Mouse (Mus musculus) urinary bladder, postnatal 36 days (tissue): Measurements from ENCODE around the gene Epas1.

Experiments used
- DNase-seq, 2 experiments: peaks; one replicate each; pipeline ENCODE4 v3.0.0; 2022; ENCODE audit warnings: low spot score in 2 of 2, mixed read lengths in 1 of 2

Epas1 gene

DNA sequence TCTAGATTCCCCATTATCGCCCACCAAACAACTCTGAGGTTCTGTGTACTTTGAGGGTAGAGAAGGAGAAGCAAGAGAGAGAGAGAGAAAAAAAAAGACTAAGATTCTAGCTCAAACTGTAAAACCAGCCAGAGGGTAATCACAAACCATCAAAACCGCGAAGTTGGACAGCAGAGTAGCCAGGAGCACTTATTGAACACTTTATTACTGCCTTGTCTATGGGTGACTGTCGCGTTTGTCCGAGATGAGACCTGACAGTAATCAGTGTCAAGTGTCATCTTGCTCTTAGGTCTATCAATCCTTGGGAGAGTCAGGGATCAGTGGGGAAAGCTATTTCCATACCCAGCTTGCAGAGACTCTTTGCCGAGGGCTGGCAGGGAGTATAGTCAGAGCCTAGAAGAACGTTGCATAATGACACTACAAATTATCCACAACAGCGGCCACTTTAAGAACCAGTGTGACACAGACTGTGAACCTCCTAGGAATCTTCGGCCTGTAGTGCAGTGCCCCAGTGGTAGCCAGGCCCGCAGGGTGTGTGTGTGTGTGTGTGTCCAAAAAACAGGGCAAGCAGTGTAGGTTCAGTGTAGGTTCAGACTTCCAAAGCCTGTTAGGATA is 2.2 kb downstream of the Epas1 start:
- DNase-seq = no peak

DNA sequence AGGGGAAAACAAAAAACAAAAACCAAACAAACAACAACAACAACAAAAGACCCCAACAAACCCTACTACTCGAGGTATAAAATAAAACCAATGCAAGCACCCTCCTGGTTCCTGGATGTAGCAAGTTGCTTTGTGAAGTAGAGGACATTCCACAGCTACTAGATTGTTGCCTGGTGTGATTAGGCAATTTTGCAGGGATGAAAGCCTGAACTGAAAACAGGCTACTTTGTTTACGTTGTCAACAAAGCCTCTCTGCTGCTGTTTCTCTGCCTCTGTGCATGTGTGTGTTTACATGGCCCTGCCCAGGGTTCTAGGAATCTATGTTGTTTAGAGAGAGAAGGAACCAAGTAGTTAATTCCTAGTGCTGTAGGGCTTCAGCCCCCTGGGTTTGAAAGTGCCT is 4.1 kb downstream of the Epas1 start:
- DNase-seq = no peak

DNA sequence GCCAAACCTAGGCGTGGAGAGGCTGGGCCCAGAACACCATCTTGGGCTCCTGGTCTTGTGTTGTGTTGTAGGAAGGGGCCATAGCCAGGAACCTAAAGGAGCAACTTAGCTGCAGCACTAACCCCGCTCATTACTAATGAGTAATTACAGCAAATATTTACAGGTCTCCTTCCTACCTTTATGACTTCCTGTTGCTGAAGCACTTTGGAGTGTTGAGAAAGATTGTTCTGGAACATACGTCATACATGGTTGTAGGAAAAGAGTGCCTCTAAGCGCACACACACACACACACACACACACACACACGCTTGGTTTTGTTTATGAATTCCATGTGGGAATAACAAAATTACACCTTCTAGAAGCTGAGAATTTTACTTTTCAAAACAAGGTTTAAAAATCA is 8.4 kb downstream of the Epas1 start:
- DNase-seq = no peak

DNA sequence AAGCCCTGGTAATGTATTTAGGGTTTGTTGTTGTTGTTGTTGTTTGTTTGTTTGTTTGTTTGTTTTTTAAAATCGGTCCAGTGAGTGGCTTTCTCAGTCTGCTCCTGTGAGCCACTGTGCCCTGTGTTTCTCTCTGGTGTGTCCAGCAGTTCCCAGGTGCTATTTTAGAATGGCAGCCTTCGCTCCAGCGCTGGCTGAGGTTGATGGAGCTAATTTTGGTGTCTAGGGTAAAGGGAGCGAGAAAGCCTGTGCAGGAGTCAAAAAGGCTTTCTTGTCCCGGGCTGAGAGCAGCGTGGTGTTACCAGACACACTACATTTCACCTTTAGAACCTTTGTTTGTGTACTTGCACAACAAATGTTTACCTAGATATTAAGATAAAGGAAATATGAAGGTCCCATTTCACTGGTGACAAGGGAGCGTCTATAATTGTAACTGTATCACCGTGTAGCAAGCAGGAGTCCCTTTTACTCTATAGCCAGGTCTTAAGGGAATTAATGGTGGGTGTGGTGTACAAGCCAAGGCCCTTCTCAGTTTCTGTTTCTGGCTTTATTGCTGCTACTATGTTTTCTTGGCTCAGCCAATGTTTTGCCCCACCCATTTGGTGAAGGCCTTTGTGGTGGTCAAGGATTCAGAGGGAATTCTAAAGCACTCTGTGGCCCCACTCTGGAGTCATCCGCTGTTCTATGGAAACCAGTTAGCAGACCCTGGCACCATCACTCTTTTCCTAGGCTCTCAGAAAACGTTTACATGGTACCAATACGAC is 9.2 kb downstream of the Epas1 start:
- no peak for DNase-seq

DNA sequence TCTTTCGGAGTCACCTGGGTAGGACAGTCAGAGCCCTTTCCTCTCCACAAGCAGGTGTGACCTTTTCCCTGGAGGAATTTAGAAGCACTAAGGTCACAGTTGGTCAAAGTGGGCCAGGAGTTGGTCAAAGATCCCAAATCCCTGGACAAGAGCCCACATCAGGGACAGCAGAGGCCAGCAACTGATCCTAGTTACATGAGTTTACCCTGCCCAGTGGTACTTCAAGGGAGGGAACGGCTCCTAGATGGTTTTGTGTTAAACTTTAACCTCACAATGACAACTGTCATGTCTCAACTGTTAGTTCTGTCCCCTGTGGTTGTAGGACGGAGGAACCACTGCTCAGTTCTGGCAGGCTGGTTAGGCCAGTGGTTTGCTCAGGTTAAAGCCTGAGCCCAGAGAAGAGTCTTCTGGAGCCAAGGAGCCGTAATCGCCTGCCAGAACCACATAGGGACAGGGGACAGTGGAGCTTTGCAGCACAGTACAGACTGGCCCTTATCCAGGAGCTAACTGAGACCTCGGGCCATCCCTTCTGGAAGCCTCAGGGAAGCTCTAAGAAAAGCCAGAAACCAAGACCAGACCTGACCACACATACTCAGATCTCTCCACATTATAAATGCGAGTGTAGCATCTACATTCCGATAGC is 12.4 kb downstream of the Epas1 start:
- no peak for DNase-seq

DNA sequence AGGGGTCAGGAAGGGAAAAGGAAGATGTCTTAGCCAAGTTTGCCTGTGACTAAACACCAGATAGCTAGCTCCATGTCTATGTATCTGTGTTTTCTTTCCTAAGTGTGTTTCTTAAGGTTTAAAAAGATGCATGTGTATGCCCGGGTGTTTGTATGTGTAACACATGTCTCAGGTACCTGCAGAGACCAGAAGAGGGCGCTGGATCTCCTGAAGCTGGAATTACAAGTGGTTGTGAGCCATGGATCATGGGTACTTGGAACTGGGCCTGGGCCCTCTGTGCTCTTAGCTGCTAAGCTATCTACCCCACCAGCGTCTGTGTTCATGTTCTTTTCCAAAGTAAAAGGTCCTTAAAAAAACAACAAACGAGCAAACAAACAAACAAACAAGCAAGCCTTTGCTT is 12.9 kb downstream of the Epas1 start:
- no peak for DNase-seq

DNA sequence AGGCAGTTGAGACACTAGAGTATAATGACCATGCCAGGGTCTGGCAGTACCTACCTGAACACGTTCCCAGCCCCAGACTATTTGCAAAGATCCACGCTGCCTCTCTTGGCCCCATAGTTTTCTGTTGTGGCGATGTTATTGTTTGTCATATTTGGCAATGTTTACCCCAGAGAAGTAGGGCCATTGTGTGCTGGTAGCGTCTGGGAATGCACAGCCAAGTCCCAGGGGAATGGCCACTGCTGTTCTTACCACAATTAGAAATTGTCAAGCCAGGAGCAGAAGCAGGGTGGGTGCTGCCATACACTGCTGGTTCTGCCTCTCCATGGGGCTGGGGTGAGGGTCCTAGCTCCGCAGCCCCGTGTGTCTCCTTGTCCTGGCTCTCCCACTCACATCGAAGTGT is 15.1 kb downstream of the Epas1 start:
- DNase-seq = no peak

DNA sequence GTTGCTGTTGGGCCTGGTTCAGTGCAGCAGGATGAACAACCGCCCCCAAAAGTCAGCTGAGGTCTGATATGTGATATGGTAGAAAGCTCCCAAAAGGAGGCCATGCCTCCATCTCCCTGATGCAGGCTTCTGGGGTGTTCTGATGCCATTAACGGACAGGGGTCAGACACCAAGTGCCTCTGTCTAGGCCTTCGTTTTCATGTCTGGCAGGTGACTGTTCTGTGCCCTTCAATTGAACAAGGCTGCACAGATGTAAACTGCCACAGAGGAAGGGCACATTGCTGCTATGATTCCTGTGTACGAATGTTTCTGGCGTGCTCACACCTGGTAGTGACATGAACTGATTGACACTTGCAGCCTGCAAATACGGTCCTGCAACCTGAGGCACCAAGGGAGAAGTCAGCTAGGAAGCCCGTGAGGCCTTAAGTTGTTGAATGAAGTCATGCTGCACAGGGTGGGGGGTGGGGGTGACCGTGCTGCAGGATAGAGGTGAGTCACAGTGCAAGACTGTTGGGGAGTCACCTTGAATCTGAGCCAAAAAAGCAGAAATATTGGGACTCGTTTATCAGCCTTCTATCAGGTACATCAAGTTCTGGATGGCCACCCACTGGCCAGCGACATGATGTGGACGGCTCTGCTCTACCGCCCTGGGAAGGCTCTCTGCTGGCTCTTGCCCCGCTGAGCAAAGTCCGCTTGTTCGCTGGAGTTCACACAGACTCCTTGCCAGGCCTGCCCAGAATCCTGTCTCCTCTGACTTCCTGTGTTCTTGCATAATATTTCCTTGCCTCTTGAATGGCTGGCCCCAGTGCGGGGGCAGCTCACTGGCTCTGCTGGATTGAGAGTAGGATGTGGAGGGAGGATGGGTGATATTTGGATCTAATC is 16.1 kb downstream of the Epas1 start:
- peak; percentile 62 to 85 for DNase-seq

DNA sequence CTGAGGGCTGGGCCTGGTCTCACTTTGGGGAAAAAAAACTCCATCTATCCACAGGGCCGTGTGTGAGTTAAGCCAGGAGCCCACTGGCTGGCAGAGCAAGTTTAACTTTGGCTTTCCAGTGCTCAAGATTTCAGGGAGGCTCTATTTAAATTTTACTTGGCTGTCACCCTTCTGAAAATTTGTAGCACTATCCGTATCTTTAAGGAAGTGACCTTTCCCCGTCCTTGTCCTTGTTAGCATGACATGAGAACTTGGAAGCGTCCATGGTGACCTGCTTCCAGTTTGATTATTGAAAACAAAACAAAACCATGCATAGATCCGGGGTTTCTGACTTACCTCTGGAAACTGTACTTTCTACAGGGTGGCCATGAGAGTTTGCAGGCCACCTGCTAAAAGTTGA is 17.3 kb downstream of the Epas1 start:
- DNase-seq = no peak

DNA sequence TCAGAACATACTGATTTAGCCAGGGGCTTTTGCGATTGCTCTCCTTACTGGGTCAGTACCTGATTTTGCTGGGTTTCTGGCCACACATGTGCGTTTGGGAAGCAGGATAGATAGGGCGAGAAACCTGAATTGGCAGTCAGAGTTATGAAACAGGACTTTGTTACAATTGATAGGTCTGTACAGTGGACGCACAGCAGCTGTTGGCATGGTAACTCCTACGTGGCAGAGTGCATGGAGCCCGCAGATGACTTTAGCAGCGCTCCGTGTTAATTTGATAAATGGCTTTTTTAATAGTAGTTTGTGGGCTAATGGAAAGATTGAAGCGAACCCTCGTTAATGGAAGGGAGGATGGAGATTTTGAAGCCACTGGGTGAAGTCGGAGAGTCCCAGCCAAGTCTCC is 18.5 kb downstream of the Epas1 start:
- DNase-seq = no peak

DNA sequence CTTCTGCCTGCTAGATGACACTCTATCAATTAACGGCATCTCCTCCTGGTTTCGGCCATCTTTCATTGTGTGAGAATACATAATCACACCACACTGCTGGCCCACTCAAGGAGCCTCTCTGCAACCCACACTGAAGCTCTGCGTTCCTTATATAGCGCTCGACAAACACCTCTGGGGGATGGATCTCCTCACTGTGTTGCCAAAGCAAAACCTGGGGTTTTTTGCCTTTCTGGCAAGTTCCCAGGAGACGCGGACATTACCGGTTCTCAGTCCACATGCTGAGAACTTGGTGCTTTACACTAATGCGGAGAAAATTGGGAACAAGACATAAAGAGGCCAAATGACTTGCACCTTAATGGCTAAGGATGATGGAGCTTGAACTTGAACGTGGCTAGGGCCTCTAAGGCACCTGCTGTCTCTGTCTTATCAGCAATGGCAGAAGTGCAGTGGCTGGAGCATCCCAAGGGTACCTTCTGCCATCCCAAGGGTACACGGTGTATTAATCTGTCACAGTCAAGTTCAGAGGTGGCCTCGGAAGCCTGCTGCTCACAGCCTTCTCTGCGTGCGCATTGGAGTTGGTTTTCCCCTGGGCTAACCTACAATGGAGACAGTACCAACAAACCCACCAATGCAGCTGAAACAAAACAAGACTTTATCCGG is 19.6 kb downstream of the Epas1 start:
- DNase-seq = no peak

DNA sequence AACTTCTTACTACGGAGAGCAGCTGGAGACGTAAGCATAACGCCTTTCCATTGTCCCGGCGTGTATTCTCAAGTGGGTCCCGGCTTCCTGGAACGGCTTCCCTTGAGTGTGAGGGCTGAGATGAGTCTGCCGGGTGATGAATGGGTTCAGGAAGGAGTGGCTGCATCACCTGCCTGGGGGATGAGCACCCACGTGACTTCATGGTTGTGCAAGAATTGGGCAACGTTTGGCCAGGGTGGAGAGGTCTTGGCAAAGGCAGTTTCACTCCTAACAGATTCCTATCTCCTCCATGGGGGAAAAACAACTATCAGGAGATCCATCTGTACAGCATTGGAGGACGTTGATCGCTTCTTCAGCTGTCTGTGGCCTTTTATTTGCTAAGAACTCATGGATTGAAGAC is 23.0 kb downstream of the Epas1 start:
- peak in 1 of 2 experiments; percentile 60 for DNase-seq

DNA sequence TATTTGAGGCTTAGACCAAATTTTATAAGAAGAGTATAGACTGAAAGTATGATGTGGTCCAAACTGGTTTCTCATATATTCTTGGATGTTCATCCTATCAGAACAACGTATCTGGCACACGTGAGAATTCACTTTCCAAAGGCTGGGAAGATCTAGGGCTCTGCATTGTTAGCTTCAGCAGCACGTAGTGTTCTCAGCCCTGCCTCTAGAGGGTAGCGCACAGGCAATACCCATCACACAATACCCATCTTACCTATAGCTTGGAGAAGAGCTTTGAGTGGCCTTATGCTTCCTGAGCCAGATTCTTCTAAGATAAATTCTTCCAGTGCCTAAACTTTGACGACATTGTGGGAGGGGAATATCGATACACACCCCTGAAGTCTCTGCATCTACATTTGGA is 24.6 kb downstream of the Epas1 start:
- no peak for DNase-seq

DNA sequence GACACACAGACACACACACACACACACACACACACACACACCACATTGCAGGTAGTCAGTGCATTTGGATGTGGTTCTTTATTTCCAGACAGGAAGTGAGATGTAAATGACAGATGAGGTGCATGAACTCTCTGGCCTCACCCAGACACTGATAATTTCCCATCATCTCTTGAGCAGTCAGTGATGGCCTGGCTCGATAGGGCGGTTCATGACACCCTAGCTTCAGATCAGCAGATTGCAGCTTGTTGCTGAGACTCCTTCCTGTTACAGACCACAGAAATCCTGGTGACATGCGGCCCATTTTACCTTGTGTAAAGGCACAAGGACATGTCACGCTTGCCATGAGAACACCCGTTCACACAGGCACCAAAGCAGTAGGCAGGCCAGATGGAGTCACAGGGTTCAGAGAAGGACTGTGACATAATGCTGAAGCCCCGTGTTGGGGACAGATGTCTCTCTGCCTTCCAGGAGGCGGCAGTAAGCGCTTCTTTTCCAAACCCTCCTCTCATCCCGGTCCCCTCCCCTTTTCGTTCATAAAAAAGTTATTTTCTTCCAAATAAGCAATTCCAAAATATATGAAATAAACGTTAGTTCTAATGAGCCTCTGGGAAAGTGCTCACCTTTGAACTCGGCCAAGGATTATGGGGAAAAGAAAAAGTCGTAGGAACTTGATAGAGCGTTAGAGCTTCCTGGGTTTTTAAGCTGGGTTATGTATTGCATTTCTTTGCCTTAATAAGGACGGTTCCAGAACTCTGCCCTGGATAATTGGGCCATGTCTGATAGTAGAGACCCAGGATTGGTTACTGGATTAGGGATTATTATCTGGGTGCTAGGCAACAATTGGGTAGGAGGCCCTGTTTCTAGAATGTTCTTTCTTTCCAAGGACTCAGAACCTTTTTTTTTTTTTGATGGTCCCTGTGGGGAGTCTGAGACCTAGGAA is 26.0 kb downstream of the Epas1 start:
- no peak for DNase-seq

DNA sequence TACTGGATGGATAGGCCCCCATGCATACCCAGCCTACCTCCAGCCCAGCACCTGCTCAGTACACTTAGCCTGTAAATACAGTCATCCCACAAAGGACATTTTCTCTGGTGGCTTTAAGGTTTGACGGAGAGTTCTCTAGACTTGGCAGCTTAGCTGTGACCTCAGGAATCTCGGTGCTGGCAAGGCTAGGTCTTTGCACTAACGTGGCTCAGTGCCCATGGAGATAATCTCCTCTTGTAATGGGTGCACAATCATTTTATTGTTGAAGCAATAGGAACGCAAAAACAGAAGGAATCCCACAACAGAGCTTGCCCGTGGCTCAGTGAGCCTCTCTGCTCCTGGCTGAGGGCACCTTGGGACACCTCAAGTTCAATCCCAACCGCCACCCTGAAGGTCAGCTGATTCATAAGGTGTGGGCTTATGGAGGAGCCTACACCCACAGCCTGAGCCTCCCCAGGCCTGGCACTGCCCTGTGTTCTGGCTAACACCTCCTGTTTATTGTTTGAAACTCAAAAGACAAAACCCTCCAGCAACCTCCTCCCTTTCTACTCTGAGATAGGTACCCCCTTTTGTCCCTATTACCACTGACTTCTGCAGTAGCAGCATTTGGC is 27.3 kb downstream of the Epas1 start:
- no peak for DNase-seq

DNA sequence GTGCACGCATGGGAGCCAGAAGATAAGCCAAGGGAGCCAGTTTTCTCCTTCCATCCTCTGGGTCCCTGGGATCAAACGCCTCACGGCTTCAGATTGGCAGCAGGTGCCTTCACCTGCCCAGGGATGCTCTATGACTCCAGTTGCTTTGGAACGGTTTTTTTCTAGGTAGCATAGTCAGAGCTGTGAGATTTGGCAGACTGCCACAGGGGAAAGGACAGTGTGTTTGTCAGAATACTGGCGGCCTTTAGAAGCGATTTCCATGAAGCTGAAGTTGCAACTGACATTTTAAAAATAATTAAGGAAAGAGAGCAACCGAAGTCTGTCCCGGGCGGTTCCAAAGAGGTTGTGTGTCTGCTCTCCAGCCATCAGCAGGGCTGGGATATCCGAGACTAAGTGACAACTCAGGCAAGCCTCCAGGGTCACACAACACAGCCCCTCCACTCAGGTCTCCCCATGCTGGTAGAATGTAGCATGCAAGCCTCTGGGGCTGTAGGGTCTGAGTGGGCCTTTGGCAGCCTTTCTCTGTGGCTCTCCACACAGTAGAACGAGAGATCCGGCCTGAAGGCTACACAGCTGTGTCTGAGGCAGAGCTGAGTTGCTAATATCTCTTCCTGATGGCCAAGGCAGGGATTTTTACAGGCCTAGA is 28.4 kb downstream of the Epas1 start:
- DNase-seq = no peak

DNA sequence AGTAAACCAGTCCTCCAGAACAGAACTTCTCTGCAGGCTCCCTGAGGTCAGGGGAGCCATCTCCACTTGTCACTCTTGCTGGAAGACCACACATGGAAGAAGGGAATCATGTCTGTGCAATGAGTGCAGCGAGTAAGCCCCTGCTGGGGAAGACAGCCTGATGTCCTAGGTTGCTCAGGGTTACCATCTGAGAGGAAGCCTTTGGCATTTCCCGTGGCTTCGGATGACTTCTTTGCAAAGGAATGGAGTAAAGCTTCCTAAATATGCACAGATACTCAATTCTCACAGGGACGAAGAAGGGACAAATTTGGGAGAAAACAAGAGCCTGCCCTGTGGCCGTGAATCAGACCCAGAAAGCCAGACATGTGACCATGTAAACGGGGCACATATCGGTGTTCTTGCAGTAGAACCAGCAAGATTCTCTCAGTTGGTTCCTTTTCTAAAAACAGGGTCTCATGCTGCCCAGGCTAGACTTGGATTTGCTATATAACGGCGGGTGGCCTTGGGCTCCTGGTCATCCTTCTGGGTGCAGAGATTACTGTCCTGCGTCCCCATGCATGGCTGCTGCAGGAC is 31.0 kb downstream of the Epas1 start:
- DNase-seq = no peak

DNA sequence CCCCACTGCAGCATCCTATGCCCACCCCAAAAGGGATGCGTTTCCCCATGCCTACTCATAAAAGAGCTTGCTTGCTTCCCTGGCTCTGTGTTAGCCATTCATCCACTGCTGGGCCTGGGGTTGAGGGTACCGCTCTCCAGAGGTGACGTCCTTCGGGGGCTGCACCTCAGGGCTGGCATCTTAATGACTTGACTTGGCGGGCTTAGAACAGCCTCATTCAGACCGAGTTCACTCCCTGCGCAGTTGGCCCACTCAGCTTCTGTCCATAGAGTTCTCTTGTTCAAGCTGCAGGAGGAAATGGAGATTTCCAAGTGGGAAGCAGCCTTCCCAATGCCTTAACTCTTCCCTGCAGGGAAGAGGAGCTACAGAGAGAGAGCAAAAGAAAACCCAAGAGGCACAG is 32.1 kb downstream of the Epas1 start:
- no peak for DNase-seq

DNA sequence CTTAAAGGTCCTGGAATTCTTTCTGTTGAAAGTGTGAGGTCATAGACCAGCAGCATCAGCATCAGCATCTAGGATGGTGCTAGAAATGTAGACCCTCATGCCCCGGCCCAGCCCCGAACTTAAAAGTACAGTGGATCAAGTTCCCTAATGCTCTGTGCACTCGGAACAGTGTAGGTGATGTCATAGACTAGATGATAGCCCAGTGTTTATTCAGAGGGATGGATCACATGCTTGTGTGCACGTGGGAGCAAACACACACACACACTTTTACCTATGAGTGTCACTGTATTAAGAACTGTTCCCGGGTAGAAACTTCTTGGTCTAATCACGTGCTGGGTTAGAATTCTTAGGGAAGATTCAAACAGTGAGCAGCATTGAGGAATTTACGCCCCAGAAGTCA is 33.0 kb downstream of the Epas1 start:
- no peak for DNase-seq
